Mouse (Mus musculus) liver, postnatal 0 days (tissue): ENCODE data around the gene Elk3. TPM values are rescaled to one million over a fixed set of nuclear protein-coding genes. Genes with fewer than 3 reads are reported as not detected.

Experiments
- ATAC-seq: fragments of 200-750 bp; cut with Nextera tagmentation; 2 replicates; pipeline ENCODE4 v1.8.0; 2017; ENCODE audit warnings: mild to moderate bottlenecking, moderate library complexity
- DNase-seq: peaks from one replicate; pipeline ENCODE4 v3.0.0-alpha.2; 2016
- H3K27ac ChIP-seq: fragments of 300-500 bp; sonication (generic); 2 replicates; pipeline ENCODE4 v1.5.1; 2014; ENCODE audit warnings: antibody characterized with exemption, moderate library complexity, mild to moderate bottlenecking, low read depth
- H3K27me3 ChIP-seq: fragments of 300-500 bp; sonication (generic); 2 replicates; pipeline ENCODE4 v1.6.1; 2014; ENCODE audit warnings: low read length, control low read depth, mixed read lengths; ENCODE audit not compliant: insufficient read depth
- H3K36me3 ChIP-seq: fragments of 300-500 bp; sonication (generic); replicated peaks from 2 replicates; pipeline ENCODE4 v1.6.1; 2014; ENCODE audit warnings: mild to moderate bottlenecking, control low read depth, low read length, moderate library complexity, mixed read lengths; ENCODE audit not compliant: insufficient read depth
- H3K4me1 ChIP-seq: fragments of 300-500 bp; sonication (generic); 2 replicates; pipeline ENCODE4 v1.6.1; 2014; ENCODE audit warnings: antibody characterized with exemption, mild to moderate bottlenecking, control low read depth; ENCODE audit not compliant: insufficient read depth
- H3K4me2 ChIP-seq: fragments of 300-500 bp; sonication (generic); 2 replicates; pipeline ENCODE4 v1.6.1; 2014; ENCODE audit warnings: low read depth, mild to moderate bottlenecking, low read length, moderate library complexity, mixed read lengths
- H3K4me3 ChIP-seq: fragments of 300-500 bp; sonication (generic); 2 replicates; pipeline ENCODE4 v1.5.1; 2014; ENCODE audit warnings: low read depth, low read length
- H3K9ac ChIP-seq: fragments of 300-500 bp; sonication (generic); replicated peaks from 2 replicates; pipeline ENCODE4 v1.6.1; 2014; ENCODE audit warnings: mild to moderate bottlenecking, moderate library complexity
- H3K9me3 ChIP-seq: fragments of 300-500 bp; sonication (generic); 2 replicates; pipeline ENCODE4 v1.6.1; 2016; ENCODE audit warnings: mild to moderate bottlenecking, control low read depth, low read length, mixed read lengths
- CTCF ChIP-seq: sonication (generic); IDR thresholded peaks from 2 replicates; pipeline ENCODE4 v1.5.1; 2016; ENCODE audit warnings: antibody characterized with exemption, low read depth
- EP300 ChIP-seq: IDR thresholded peaks from 2 replicates; pipeline ENCODE4 v1.6.1; 2016; ENCODE audit warnings: antibody characterized with exemption, low read depth, mild to moderate bottlenecking
- WGBS: fragments of 180-500 bp; shearing (Covaris S2); extraction: QIAGEN DNeasy Blood & Tissue Kit; methylation state at CpG from one replicate; pipeline ENCODE4 v1.1.7; 2014; ENCODE audit not compliant: insufficient replicate concordance; 5-methylcytosine and 5-hydroxymethylcytosine counted together
- polyA plus RNA-seq: library from polyadenylated mRNA; unstranded; fragments of >200 nt; fragmentation: Nextera tagmentation; extraction: Ambion mirVana; gene quantifications from 2 replicates; pipeline ENCODE4 v1.2.1, GENCODE M21; 2015

The Elk3 gene
- polyA plus RNA-seq, 1 experiment from 2014 or later = 7.9 TPM

- no peak overlapping the region for H3K4me2 ChIP-seq
- no peak overlapping the region for H3K4me3 ChIP-seq
- no peak for ATAC-seq
- no peak overlapping the region for H3K27ac ChIP-seq
- 55% methylated on average over 2 of the region's 2 CpGs for WGBS
- no peak overlapping the region for H3K9ac ChIP-seq
- DNase-seq = no peak
- no peaks in the 10 kb centered on the region for H3K4me1 ChIP-seq
- no peaks in the 10 kb centered on the region for H3K36me3 ChIP-seq
- no peaks in the 10 kb centered on the region for H3K9me3 ChIP-seq
- no peaks in the 10 kb centered on the region for H3K27me3 ChIP-seq
- TF ChIP-seq EP300 = no peak
- no peak for TF ChIP-seq CTCF
Measured at GRCm38 (mm10) chr10:93345497-93345896, 34.6 kb upstream of the Elk3 start.

- H3K4me2 ChIP-seq = no peak overlapping the region
- TF ChIP-seq EP300 (no peak), CTCF (no peak)
- no peak overlapping the region for H3K9ac ChIP-seq
- H3K27ac ChIP-seq = no peak overlapping the region
- no peak overlapping the region for H3K4me3 ChIP-seq
- no peaks in the 10 kb centered on the region for H3K36me3 ChIP-seq
- H3K4me1 ChIP-seq = no peaks in the 10 kb centered on the region
- no peaks in the 10 kb centered on the region for H3K9me3 ChIP-seq
- no peak for ATAC-seq
- 77% methylated on average over 6 of the region's 6 CpGs for WGBS
- H3K27me3 ChIP-seq = no peaks in the 10 kb centered on the region
- no peak for DNase-seq
Measured at GRCm38 (mm10) chr10:93343469-93343868, 32.5 kb upstream of the Elk3 start.

GRCm38 (mm10) chr10:93342986-93343385 lies 32.1 kb upstream of the Elk3 start:
- H3K27ac ChIP-seq = no peak overlapping the region
- no peak overlapping the region for H3K4me2 ChIP-seq
- H3K36me3 ChIP-seq = no peaks in the 10 kb centered on the region
- H3K4me1 ChIP-seq = no peaks in the 10 kb centered on the region
- H3K27me3 ChIP-seq = no peaks in the 10 kb centered on the region
- ATAC-seq (no peak), DNase-seq (no peak)
- H3K9ac ChIP-seq = no peak overlapping the region
- TF ChIP-seq EP300 (no peak), CTCF (no peak)
- H3K9me3 ChIP-seq = no peaks in the 10 kb centered on the region
- 68% methylated on average over 3 of the region's 3 CpGs for WGBS
- H3K4me3 ChIP-seq = no peak overlapping the region

- Histone ChIP-seq H3K4me1 (peaks cover 12% of the 10 kb centered on the region), H3K9ac (no peak overlapping the region), H3K36me3 (no peaks in the 10 kb centered on the region), H3K4me3 (no peak overlapping the region), H3K4me2 (no peak overlapping the region), H3K9me3 (no peaks in the 10 kb centered on the region), H3K27me3 (no peaks in the 10 kb centered on the region), H3K27ac (no peak overlapping the region)
- 86% methylated on average over 5 of the region's 5 CpGs for WGBS
- ATAC-seq = no peak
- no peak for DNase-seq
- TF ChIP-seq EP300 = no peak
- TF ChIP-seq CTCF = no peak
Measured at GRCm38 (mm10) chr10:93338526-93338925, 27.6 kb upstream of the Elk3 start.

GRCm38 (mm10) chr10:93336462-93336931 lies 25.6 kb upstream of the Elk3 start:
- Histone ChIP-seq H3K9me3 (no peaks in the 10 kb centered on the region), H3K4me3 (no peak overlapping the region), H3K4me1 (peaks cover 16% of the 10 kb centered on the region), H3K36me3 (no peaks in the 10 kb centered on the region), H3K27ac (peak overlapping the region; percentile 81), H3K4me2 (peak overlapping the region; percentile 42), H3K27me3 (no peaks in the 10 kb centered on the region), H3K9ac (no peak overlapping the region)
- WGBS = 13% methylated on average over 6 of the region's 6 CpGs
- no peak for DNase-seq
- ATAC-seq = peak; percentile 15; the same call in 1 of the 2 replicates
- TF ChIP-seq CTCF = no peak
- TF ChIP-seq EP300 = no peak

- peak; percentile 35 for DNase-seq
- Histone ChIP-seq H3K4me2 (peak overlapping the region; percentile 42), H3K36me3 (no peaks in the 10 kb centered on the region), H3K4me1 (peaks cover 16% of the 10 kb centered on the region), H3K9ac (no peak overlapping the region), H3K4me3 (no peak overlapping the region), H3K9me3 (no peaks in the 10 kb centered on the region), H3K27me3 (no peaks in the 10 kb centered on the region), H3K27ac (peak overlapping the region; percentile 81)
- TF ChIP-seq CTCF (no peak), EP300 (no peak)
- ATAC-seq = peak; percentile 75
- WGBS = 24% methylated on average over 16 of the region's 16 CpGs
Measured at GRCm38 (mm10) chr10:93335828-93336461, 25.0 kb upstream of the Elk3 start.
